14 mouse cellular contexts compared by ENCODE assay signal in genomic region chr6:35271094-35271855, GRCm38 (mm10). TPM values are rescaled to one million over a fixed set of nuclear protein-coding genes. Genes with fewer than 3 reads are reported as not detected.
DNase-seq lines count a peak whose midpoint lies in the region; ATAC-seq and TF ChIP-seq lines count a peak whose summit lies in the region.
"Had no signal": no experiment of that assay in that cellular context is flagged by ENCODE, and none has a peak within 500 bp of the region (broad histone marks: within the 10 kb centered on the region; RNA-seq: fewer than 3 reads in every experiment).

No protein-coding gene starts in this region.

- intact Hi-C loops in left cerebral cortex, adult 2 months (cut with DNase I), result no loop called here

- TF ChIP-seq CTCF in left cerebral cortex, adult 2 months (IDR thresholded peaks at IDR 0.05), result no peak

- no peak overlapping the region for H3K9ac ChIP-seq in neural tube, embryonic 15.5 days (replicated peaks)
- H3K9ac ChIP-seq: liver, embryonic 14.5 days had no signal

- peak; percentile 14 for DNase-seq in kidney, postnatal 10 days
- no peak for DNase-seq in kidney, adult 11 months
- DNase-seq in retina, postnatal 1 day, result peak; percentile 30
- no peak for DNase-seq in retina, embryonic 14.5 days (ENCODE audit: low spot score)
- peak; percentile 56 to 68 for DNase-seq in cerebellum, postnatal 10 days
- DNase-seq in left cerebral cortex, adult 2 months (ENCODE audit: extremely low spot score in 1 of 2, low spot score in 2 of 2), result no peak
- DNase-seq: adrenal gland, postnatal 10 days; kidney, postnatal 4 days had no signal

- H3K27ac ChIP-seq in neural tube, embryonic 15.5 days (replicated peaks), result no peak overlapping the region
- no peak overlapping the region for H3K27ac ChIP-seq in left cerebral cortex, adult 2 months
- H3K27ac ChIP-seq: liver, embryonic 14.5 days; stomach, postnatal 0 days had no signal

- H3K27me3 ChIP-seq in neural tube, embryonic 15.5 days (replicated peaks), result no peaks in the 10 kb centered on the region

- H3K9me3 ChIP-seq in neural tube, embryonic 15.5 days (replicated peaks), result no peaks in the 10 kb centered on the region

- H3K36me3 ChIP-seq in neural tube, embryonic 15.5 days, result peaks cover 5% of the 10 kb centered on the region; the same call in 1 of the 2 replicates

- H3K4me2 ChIP-seq in neural tube, embryonic 15.5 days, result no peak overlapping the region

- WGBS in neural tube, embryonic 15.5 days, result 82% methylated on average over 12 of the region's 12 CpGs

- no peak overlapping the region for H3K4me3 ChIP-seq in neural tube, embryonic 15.5 days (replicated peaks)
- no peak overlapping the region for H3K4me3 ChIP-seq in left cerebral cortex, adult 2 months

- no peaks in the 10 kb centered on the region for H3K4me1 ChIP-seq in neural tube, embryonic 15.5 days

- peak; percentile 50; the same call in 1 of the 2 replicates for ATAC-seq in neural tube, embryonic 15.5 days (ENCODE audit: low FRiP score)

RNA-seq across cellular contexts. Expression of gene Slc13a4, which starts 36.7 kb away (rescaled TPM):
- polyA plus RNA-seq in neural tube, embryonic 15.5 days (2015; fragmentation: Nextera tagmentation; extraction: Ambion mirVana), result 1.3 and 2.3 TPM in 2 replicates
- 10 to 100 TPM in 1 of 2 experiments, 1 to 10 TPM in 1; 9.2 to 14.8 TPM for total RNA-seq in left cerebral cortex, adult 2 months (2021)
- total RNA-seq: megakaryocyte-erythroid progenitor cell, adult 5-6 weeks; neutrophil, adult 5-6 weeks had no signal
- polyA plus RNA-seq: small intestine, adult 2 months had no signal

RNA-seq across cellular contexts. Expression of gene Fam180a, which starts 54.7 kb away (rescaled TPM):
- 0.59 and 1.6 TPM in 2 replicates for polyA plus RNA-seq in neural tube, embryonic 15.5 days (2015; fragmentation: Nextera tagmentation; extraction: Ambion mirVana)
- total RNA-seq in left cerebral cortex, adult 2 months (2021), result 1 to 10 TPM; 3.5 to 4.4 TPM
- total RNA-seq: megakaryocyte-erythroid progenitor cell, adult 5-6 weeks; neutrophil, adult 5-6 weeks had no signal

Comparison
In these comparisons a context has a peak if more than half of its experiments do, and no peak if none do; other contexts are left out.
1. DNase-seq: peak in kidney, postnatal 10 days (single experiment), retina, postnatal 1 day (single experiment) and cerebellum, postnatal 10 days (2 of 2); none in kidney, adult 11 months (single experiment), retina, embryonic 14.5 days (single experiment) and left cerebral cortex, adult 2 months (0 of 2).